Mouse (Mus musculus): ENCODE measurements around the gene Gm10322. TPM values are rescaled to one million over a fixed set of nuclear protein-coding genes. Genes with fewer than 3 reads are reported as not detected.

Gene Gm10322
- polyA plus RNA-seq, 1 experiment from 2014 or later = not detected

Other genes with a start within 250 kb of the Gm10322 start
- 8.4 and 21.9 TPM in 2 replicates for gene Gm10273, start 220.4 kb upstream of the Gm10322 start, polyA plus RNA-seq (2015; fragmentation: Nextera tagmentation; extraction: Ambion mirVana)
- 0.27 and 0.44 TPM in 2 replicates for gene Pla2g12b, start 212.4 kb upstream of the Gm10322 start, polyA plus RNA-seq (2015; fragmentation: Nextera tagmentation; extraction: Ambion mirVana)
- 2.0 and 2.3 TPM in 2 replicates for gene Oit3, start 174.3 kb upstream of the Gm10322 start, polyA plus RNA-seq (2015; fragmentation: Nextera tagmentation; extraction: Ambion mirVana)
- 34.7 and 37.2 TPM in 2 replicates for gene Mcu, start 629 bp downstream of the Gm10322 start, polyA plus RNA-seq (2015; fragmentation: Nextera tagmentation; extraction: Ambion mirVana)
- gene Micu1, start 86.4 kb downstream of the Gm10322 start, polyA plus RNA-seq (2015; fragmentation: Nextera tagmentation; extraction: Ambion mirVana) = 86.2 and 93.0 TPM in 2 replicates